Mouse (Mus musculus) lung, postnatal 0 days (tissue): ENCODE measurements at regions not wholly inside any gene's neighbourhood (a gene's known extent, or its start where the extent isn't known, plus 50 kb on each side); places are given as distances from the start of the nearest gene placed in this dataset.

Source experiments
- ATAC-seq: fragments of 200-750 bp; cut with Nextera tagmentation; 2 replicates; pipeline ENCODE4 v1.8.0; 2017; ENCODE audit warnings: moderate library complexity
- DNase-seq: peaks from one replicate; pipeline ENCODE4 v3.0.0-alpha.2; 2016; ENCODE audit warnings: low spot score
- H3K27ac ChIP-seq: fragments of 300-500 bp; sonication (generic); 2 replicates; pipeline ENCODE4 v1.5.1; 2014; ENCODE audit warnings: antibody characterized with exemption, mild to moderate bottlenecking, low read length, mixed read lengths
- H3K27me3 ChIP-seq: fragments of 300-500 bp; sonication (generic); replicated peaks from 2 replicates; pipeline ENCODE4 v1.6.1; 2014; ENCODE audit warnings: low read length, mixed read lengths; ENCODE audit not compliant: insufficient read depth
- H3K36me3 ChIP-seq: fragments of 300-500 bp; sonication (generic); 2 replicates; pipeline ENCODE4 v1.6.1; 2014; ENCODE audit warnings: low read length, mixed read lengths; ENCODE audit not compliant: insufficient read depth
- H3K4me1 ChIP-seq: fragments of 300-500 bp; sonication (generic); 2 replicates; pipeline ENCODE4 v1.6.1; 2014; ENCODE audit warnings: antibody characterized with exemption, low read depth, low read length, mixed read lengths; ENCODE audit not compliant: insufficient read depth
- H3K4me2 ChIP-seq: fragments of 300-500 bp; sonication (generic); replicated peaks from 2 replicates; pipeline ENCODE4 v1.6.1; 2014; ENCODE audit warnings: low read depth, mild to moderate bottlenecking, low read length, moderate library complexity, mixed read lengths
- H3K4me3 ChIP-seq: fragments of 300-500 bp; sonication (generic); 2 replicates; pipeline ENCODE4 v1.5.1; 2014; ENCODE audit warnings: low read depth, low read length
- H3K9ac ChIP-seq: fragments of 300-500 bp; sonication (generic); replicated peaks from 2 replicates; pipeline ENCODE4 v1.6.1; 2014; ENCODE audit warnings: low read depth, mild to moderate bottlenecking
- H3K9me3 ChIP-seq: fragments of 300-500 bp; sonication (generic); 2 replicates; pipeline ENCODE4 v1.6.1; 2016; ENCODE audit warnings: low read length, mixed read lengths
- CTCF ChIP-seq: IDR thresholded peaks from 2 replicates; pipeline ENCODE4 v1.5.1; 2016; ENCODE audit warnings: antibody characterized with exemption, mild to moderate bottlenecking
- EP300 ChIP-seq: IDR thresholded peaks from 2 replicates; pipeline ENCODE4 v1.6.1; 2016; ENCODE audit warnings: antibody characterized with exemption, mild to moderate bottlenecking, control low read depth
- WGBS: fragments of 180-500 bp; shearing (Covaris S2); extraction: QIAGEN DNeasy Blood & Tissue Kit; methylation state at CpG from one replicate; pipeline ENCODE4 v1.1.7; 2014; 5-methylcytosine and 5-hydroxymethylcytosine counted together

DNA sequence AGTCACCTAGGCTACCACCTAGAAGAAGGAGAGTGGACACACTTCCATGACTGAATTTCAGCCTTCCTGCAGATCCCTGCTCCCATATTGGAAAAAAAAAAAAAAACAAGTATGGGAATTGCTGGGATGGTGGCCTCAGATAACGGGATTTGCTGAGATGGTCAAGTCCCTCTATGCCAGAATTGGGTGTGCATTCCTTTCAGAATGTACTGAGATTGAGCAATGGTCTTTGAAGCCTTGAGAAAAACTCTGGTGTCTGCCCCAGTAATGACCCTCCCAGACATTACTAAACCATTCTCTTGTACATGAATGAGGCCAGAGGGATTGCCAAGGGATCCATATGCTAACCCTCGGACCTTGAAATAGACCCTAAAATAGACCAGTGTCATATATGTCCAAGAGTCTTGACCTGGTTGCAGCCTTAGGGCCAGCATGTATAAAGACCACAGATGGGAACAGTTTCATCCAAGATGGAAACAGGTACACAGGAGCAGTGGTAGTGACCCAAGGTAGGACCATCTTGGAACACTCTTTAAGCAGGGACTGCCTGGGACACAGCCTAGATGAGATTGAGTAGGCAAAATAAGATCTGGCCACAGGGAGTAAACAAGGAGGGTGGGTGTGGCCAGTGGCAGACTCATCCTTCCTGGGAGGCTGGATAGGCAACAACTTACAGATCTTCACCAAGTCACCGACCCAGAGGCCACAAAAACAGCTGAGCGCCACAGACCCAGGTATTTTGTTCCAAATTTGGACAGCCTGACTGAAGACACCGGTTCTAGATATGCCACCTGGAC, 882.9 kb upstream of the 9430069I07Rik start:
- ATAC-seq (no peak), DNase-seq (peak; percentile 62)
- H3K27me3 ChIP-seq, result no peaks in the 10 kb centered on the region
- H3K4me1 ChIP-seq, result no peaks in the 10 kb centered on the region; the same call in 1 of the 2 replicates
- no peak overlapping the region for H3K4me3 ChIP-seq
- WGBS, result 79% methylated on average over 5 of the region's 5 CpGs
- H3K4me2 ChIP-seq, result no peak overlapping the region
- no peak overlapping the region for H3K9ac ChIP-seq
- no peaks in the 10 kb centered on the region for H3K9me3 ChIP-seq
- no peaks in the 10 kb centered on the region for H3K36me3 ChIP-seq
- H3K27ac ChIP-seq, result no peak overlapping the region
- no peak for TF ChIP-seq EP300
- TF ChIP-seq CTCF, result no peak

DNA sequence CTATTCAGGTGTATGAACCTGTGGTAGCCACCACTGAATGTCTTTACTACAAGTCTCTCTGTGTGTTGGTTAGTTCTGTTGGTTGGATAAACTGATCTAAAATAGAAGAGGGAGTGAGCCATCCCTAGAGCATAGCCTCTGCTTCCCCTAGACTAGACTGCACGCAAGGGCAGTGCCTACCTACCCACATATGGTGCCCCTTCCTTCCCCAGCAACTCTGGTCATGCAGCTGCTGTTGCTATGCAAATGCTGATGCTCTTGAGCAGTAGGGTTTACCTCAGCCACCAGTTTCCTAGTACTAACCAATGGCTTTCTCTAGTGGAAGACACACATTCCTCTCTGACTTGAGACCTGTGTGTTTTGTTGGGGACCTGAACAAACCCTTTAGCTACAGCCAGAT, 881.0 kb upstream of the 9430069I07Rik start:
- Histone ChIP-seq H3K36me3 (no peaks in the 10 kb centered on the region), H3K9ac (no peak overlapping the region), H3K4me2 (no peak overlapping the region), H3K4me3 (no peak overlapping the region), H3K27ac (no peak overlapping the region), H3K27me3 (no peaks in the 10 kb centered on the region), H3K9me3 (no peaks in the 10 kb centered on the region), H3K4me1 (no peaks in the 10 kb centered on the region; the same call in 1 of the 2 replicates)
- ATAC-seq, result no peak
- WGBS, result 71% methylated on average over 1 of the region's 1 CpGs
- no peak for TF ChIP-seq CTCF
- no peak for TF ChIP-seq EP300
- no peak for DNase-seq

DNA sequence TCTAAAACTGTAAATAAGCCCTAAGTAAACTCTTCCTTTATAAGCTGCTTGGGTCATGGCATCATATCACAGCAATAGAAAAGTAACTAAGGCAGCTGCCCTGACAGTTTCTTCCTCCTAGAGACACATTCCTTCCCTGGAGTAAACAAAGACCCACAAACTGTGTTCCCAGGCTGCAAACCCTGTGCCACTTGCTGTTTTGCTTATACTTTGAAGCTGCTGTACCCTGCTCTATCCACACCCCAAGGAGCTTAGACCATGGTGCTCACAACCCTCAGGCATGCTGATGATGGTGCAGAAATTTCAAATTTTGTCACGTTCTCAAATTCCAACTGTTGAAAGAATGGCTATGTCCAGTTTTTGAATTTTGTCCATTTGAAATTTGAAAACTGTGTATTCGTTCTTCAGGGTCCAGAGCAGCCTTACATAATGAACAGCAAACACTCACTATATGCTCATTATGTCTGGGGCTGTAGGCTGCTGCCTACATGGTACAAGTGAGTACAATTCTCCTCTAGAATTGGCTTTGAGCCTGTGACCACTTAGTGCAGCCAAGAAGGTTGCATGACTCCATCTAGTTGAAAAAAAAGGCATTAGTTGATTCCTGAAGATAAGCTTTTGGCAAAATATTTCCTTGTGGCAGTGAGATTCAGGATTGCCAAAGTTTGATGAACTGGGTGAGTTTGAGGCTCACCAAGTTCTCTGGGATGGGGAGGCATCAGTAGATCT, 876.5 kb upstream of the 9430069I07Rik start:
- ATAC-seq, result peak; percentile 76
- WGBS, result 43% methylated on average over 2 of the region's 2 CpGs
- DNase-seq, result peak; percentile 70
- H3K4me2 ChIP-seq, result no peak overlapping the region
- no peak overlapping the region for H3K27ac ChIP-seq
- H3K27me3 ChIP-seq, result no peaks in the 10 kb centered on the region
- H3K9ac ChIP-seq, result no peak overlapping the region
- H3K4me3 ChIP-seq, result no peak overlapping the region
- TF ChIP-seq CTCF (no peak; the same call in 1 of the 2 replicates), EP300 (0 out of 2 replicates have a peak, but pooled peaks have one; percentile 32)
- H3K36me3 ChIP-seq, result no peaks in the 10 kb centered on the region
- H3K9me3 ChIP-seq, result no peaks in the 10 kb centered on the region
- no peaks in the 10 kb centered on the region; the same call in 1 of the 2 replicates for H3K4me1 ChIP-seq

DNA sequence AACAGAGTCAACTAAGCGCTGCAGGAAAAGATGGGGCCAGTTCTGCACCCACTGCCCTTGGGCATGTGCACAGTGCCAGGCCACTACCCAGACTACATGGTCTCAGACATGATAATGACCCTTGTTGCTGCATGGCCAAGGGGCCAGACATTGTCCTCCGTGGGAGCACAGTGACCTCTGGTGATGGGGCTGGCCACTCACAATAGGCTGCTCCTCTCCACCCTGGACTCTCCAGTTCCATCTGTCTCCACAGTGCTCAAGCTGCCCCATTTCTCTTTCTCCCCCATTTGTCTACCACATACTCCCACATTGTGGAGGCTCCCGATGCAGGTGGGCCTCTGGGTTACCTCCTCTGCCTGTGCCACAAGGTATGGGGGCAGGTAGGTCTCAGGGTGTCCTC, 871.9 kb upstream of the 9430069I07Rik start:
- H3K9me3 ChIP-seq, result no peaks in the 10 kb centered on the region
- no peaks in the 10 kb centered on the region for H3K4me1 ChIP-seq
- WGBS, result 73% methylated on average over 3 of the region's 3 CpGs
- TF ChIP-seq EP300 (no peak), CTCF (peak; percentile 47)
- no peak for DNase-seq
- no peak overlapping the region for H3K4me2 ChIP-seq
- H3K4me3 ChIP-seq, result no peak overlapping the region
- no peaks in the 10 kb centered on the region for H3K36me3 ChIP-seq
- H3K27me3 ChIP-seq, result no peaks in the 10 kb centered on the region
- H3K27ac ChIP-seq, result no peak overlapping the region
- no peak overlapping the region for H3K9ac ChIP-seq
- ATAC-seq, result no peak
